Mouse (Mus musculus) kidney, postnatal 0 days (tissue): ENCODE measurements at regions not wholly inside any gene's neighbourhood (a gene's known extent, or its start where the extent isn't known, plus 50 kb on each side); places are given as distances from the start of the nearest gene placed in this dataset.
"Not testable (repeated sequence)": the region's sequence is repeated elsewhere in the genome, so short reads cannot be mapped to it uniquely, and the experiment has no call there.

Source experiments
- ATAC-seq: fragments of 200-750 bp; cut with Nextera tagmentation; replicated peaks from 2 replicates; pipeline ENCODE4 v1.8.0; 2017; ENCODE audit warnings: low read depth, moderate number of reproducible peaks, moderate TSS enrichment, moderate library complexity; ENCODE audit not compliant: low FRiP score
- DNase-seq: peaks from one replicate; pipeline ENCODE4 v3.0.0-alpha.2; 2016; ENCODE audit warnings: low spot score
- H3K27ac ChIP-seq: fragments of 300-500 bp; sonication (generic); 2 replicates; pipeline ENCODE4 v1.5.1; 2014; ENCODE audit warnings: mild to moderate bottlenecking
- H3K27me3 ChIP-seq: fragments of 300-500 bp; sonication (generic); 2 replicates; pipeline ENCODE4 v1.6.1; 2014; ENCODE audit warnings: low read length, mixed read lengths; ENCODE audit not compliant: insufficient read depth
- H3K36me3 ChIP-seq: fragments of 300-500 bp; sonication (generic); 2 replicates; pipeline ENCODE4 v1.6.1; 2014; ENCODE audit warnings: low read length, mixed read lengths; ENCODE audit not compliant: insufficient read depth
- H3K4me1 ChIP-seq: fragments of 300-500 bp; sonication (generic); replicated peaks from 2 replicates; pipeline ENCODE4 v1.6.1; 2014; ENCODE audit warnings: antibody characterized with exemption, low read length, mixed read lengths; ENCODE audit not compliant: insufficient read depth
- H3K4me2 ChIP-seq: fragments of 300-500 bp; sonication (generic); 2 replicates; pipeline ENCODE4 v1.6.1; 2014; ENCODE audit warnings: mild to moderate bottlenecking, low read length, moderate library complexity, mixed read lengths
- H3K4me3 ChIP-seq: fragments of 300-500 bp; sonication (generic); replicated peaks from 2 replicates; pipeline ENCODE4 v1.5.1; 2014; ENCODE audit warnings: low read depth, low read length
- H3K9ac ChIP-seq: fragments of 300-500 bp; sonication (generic); 2 replicates; pipeline ENCODE4 v1.6.1; 2014; ENCODE audit warnings: low read depth, low read length
- H3K9me3 ChIP-seq: fragments of 300-500 bp; sonication (generic); replicated peaks from 2 replicates; pipeline ENCODE4 v1.6.1; 2016; ENCODE audit warnings: low read length, inconsistent platforms, mixed read lengths
- CTCF ChIP-seq: IDR thresholded peaks from 2 replicates; pipeline ENCODE4 v1.5.1; 2016; ENCODE audit warnings: antibody characterized with exemption, low read depth, mild to moderate bottlenecking, moderate library complexity
- WGBS: fragments of 180-500 bp; shearing (Covaris S2); extraction: QIAGEN DNeasy Blood & Tissue Kit; methylation state at CpG from one replicate; pipeline ENCODE4 v1.1.7; 2014; 5-methylcytosine and 5-hydroxymethylcytosine counted together

DNA sequence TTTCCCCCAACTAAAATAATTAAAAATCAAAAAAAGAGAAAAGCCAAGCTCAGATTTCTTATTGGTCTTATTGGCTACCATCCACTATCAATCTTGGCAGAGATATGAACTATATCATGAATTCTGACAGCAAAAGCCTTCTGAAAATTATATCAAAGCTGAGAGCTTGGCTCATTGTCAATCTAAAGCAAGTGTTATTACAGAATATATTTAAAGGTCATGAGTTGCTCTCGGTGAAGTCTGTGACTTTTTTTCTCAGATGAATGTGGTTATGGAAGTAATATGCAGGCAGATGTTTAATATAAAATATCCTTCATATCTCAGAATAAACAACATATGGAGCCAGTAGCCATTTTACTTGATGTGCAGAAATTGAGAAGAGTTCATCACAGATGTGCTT, 645.2 kb downstream of the Nxph1 start:
- Histone ChIP-seq H3K9me3 (no peaks in the 10 kb centered on the region), H3K27ac (no peak overlapping the region), H3K9ac (no peak overlapping the region), H3K27me3 (no peaks in the 10 kb centered on the region), H3K4me1 (no peaks in the 10 kb centered on the region), H3K4me3 (no peak overlapping the region), H3K4me2 (no peak overlapping the region), H3K36me3 (no peaks in the 10 kb centered on the region)
- 69% methylated on average over 1 of the region's 1 CpGs for WGBS
- no peak for DNase-seq
- no peak for TF ChIP-seq CTCF
- ATAC-seq, result no peak

DNA sequence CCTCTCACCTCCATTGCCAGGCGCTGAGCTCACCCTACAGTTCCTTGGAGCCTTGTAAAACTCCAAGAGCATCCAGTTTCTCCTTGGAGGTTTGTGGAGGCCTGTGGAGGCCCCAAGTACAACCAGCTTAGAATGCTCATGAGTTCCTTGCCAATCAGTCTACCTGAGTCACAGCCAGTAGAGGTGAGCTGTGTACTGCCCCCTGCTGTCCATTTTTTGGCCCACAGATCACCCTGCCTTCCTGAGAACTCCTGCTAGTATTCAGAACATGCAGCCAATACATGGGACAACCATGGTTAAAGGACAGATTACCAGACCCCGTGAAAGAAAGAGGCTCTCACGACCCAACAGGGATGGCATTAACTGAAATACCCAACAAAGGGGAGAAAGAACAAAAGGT, 651.2 kb downstream of the Nxph1 start:
- 77% methylated on average over 3 of the region's 3 CpGs for WGBS
- H3K4me3 ChIP-seq, result no peak overlapping the region
- no peak overlapping the region for H3K4me2 ChIP-seq
- H3K4me1 ChIP-seq, result no peaks in the 10 kb centered on the region
- TF ChIP-seq CTCF, result peak; percentile 4; the same call in 1 of the 2 replicates
- H3K27me3 ChIP-seq, result no peaks in the 10 kb centered on the region
- no peak for ATAC-seq
- H3K27ac ChIP-seq, result no peak overlapping the region
- no peaks in the 10 kb centered on the region for H3K9me3 ChIP-seq
- H3K9ac ChIP-seq, result no peak overlapping the region
- no peaks in the 10 kb centered on the region for H3K36me3 ChIP-seq
- DNase-seq, result no peak

DNA sequence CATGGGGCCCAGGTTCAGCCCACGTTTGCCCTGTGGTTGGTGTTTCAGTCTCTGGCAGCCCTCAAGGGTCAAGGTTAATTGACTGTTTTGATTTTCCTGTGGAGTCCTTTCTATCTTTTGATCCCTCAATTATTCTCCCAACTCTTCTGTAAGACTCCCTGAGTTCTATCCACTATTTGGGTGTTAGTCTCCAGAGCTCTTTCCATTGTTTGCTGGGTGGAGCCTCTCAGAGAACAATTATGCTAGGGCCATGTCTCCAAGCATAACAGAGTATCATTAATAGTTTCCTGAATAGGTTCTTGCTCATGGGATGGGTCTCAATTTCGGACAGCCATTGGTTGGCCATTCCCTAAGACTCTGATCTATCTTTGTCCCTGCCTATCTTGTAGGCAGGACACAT, 685.7 kb downstream of the Nxph1 start:
- ATAC-seq, result no peak

DNA sequence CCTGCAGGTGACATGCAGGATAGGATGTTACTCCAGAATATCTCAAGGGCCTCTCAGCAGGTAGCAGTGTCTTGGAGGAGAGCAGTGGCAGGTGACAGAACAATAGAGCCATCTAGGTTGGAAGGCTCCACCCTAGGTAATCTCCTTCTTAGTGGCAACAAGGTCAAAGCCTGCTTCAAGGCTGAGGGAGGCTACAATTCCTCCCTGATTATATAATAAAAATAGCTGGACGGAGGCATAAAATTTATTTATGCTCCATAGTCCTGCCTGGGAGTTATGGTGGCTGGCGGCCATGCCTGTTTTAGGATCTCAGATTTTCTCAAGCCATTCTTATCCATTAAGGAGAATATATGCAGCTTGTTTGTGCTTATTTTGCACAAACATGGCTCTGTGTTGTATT, 695.2 kb downstream of the Nxph1 start:
- not testable (repeated sequence) for H3K4me3 ChIP-seq, H3K27ac ChIP-seq, DNase-seq, H3K4me1 ChIP-seq, H3K27me3 ChIP-seq, H3K9me3 ChIP-seq, ATAC-seq, H3K9ac ChIP-seq, H3K4me2 ChIP-seq, H3K36me3 ChIP-seq
- WGBS, result 91% methylated on average over 2 of the region's 2 CpGs

More for the DNA sequence above, 685.7 kb downstream of the Nxph1 start:
- Histone ChIP-seq H3K4me2 (no peak overlapping the region), H3K36me3 (no peaks in the 10 kb centered on the region), H3K27me3 (no peaks in the 10 kb centered on the region), H3K9me3 (no peaks in the 10 kb centered on the region), H3K4me1 (no peaks in the 10 kb centered on the region), H3K9ac (no peak overlapping the region), H3K4me3 (no peak overlapping the region), H3K27ac (no peak overlapping the region)
- WGBS, result 44% methylated on average over 2 of the region's 2 CpGs
- no peak for TF ChIP-seq CTCF
- no peak for DNase-seq

DNA sequence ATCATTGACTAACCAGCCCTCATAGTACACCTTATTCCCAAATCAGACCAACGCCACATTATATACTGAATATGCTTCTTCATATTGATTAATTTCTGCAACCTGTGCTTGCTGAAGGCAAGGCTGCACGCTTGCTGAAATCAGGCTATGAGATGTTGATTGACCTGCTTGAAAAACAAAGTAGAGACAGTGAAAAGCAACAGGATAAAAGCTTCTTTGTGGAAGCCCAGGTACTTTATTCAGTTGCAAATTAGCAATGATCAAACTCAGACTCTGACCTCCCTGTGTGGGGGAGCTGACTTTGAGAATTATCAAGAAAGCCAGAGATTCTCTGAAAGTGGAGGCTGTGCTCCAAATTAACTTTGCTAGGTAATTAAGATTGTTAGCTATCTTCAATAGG, 695.7 kb downstream of the Nxph1 start:
- H3K36me3 ChIP-seq, H3K4me2 ChIP-seq, DNase-seq, H3K27me3 ChIP-seq, H3K9me3 ChIP-seq, H3K4me1 ChIP-seq, H3K9ac ChIP-seq, H3K27ac ChIP-seq, H3K4me3 ChIP-seq, ATAC-seq: not testable (repeated sequence)
- WGBS, result 83% methylated on average over 2 of the region's 2 CpGs

DNA sequence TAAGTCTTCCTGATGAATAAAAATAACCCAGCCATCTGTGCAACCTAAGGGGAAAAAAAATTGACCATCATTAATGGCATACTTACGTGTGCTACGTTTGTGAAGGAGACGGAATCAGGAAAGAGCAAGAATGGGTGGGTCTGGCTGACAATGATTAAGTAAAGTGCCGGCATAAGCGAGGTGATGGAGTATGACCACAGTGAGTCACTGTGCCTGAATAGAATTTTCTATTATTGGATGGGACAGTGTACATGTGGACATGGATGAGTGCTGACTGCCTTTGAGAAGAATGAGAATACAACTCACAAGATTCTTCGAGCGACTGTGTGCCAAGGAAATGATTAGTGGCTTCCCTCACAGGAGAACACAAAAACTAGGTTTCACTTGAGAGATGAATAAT, 711.4 kb downstream of the Nxph1 start:
- Histone ChIP-seq H3K4me3 (no peak overlapping the region), H3K27ac (no peak overlapping the region), H3K9ac (no peak overlapping the region), H3K4me2 (no peak overlapping the region), H3K27me3 (no peaks in the 10 kb centered on the region), H3K9me3 (no peaks in the 10 kb centered on the region), H3K36me3 (no peaks in the 10 kb centered on the region), H3K4me1 (no peaks in the 10 kb centered on the region)
- no peak for TF ChIP-seq CTCF
- ATAC-seq, result no peak
- no peak for DNase-seq
- 83% methylated on average over 7 of the region's 7 CpGs for WGBS

DNA sequence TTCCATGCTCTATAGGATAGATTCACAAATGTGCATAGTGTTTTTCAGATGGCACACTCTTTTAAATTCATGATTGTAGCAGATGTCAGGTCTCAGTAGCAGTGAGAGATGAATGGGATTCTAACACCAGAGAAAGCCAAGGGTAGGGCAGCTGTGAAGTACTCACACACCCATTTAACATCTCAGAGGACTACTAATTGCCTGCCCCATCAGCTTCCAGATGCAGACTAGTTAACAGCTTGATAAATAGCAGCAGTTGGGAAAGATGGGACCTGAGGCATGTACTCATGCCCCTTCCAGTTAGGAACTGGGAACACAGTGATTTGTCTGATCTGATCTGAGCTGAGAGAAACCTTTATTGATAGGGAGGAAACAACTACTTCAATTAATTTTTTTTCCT, 737.0 kb downstream of the Nxph1 start:
- H3K9me3 ChIP-seq, result no peaks in the 10 kb centered on the region
- ATAC-seq, result no peak
- DNase-seq, result no peak
- no peak for TF ChIP-seq CTCF
- H3K4me1 ChIP-seq, result no peaks in the 10 kb centered on the region
- H3K9ac ChIP-seq, result no peak overlapping the region
- no peak overlapping the region for H3K4me2 ChIP-seq
- H3K27me3 ChIP-seq, result no peaks in the 10 kb centered on the region
- no peak overlapping the region for H3K4me3 ChIP-seq
- no peak overlapping the region for H3K27ac ChIP-seq
- no peaks in the 10 kb centered on the region for H3K36me3 ChIP-seq
